Mouse (Mus musculus) right cerebral cortex, adult 2 months (tissue): ENCODE results near the gene Med16.
A peak's percentile ranks its signal among the peaks of the same experiment; 100 is the strongest.
"Not testable (repeated sequence)": the region's sequence is repeated elsewhere in the genome, so short reads cannot be mapped to it uniquely, and the experiment has no call there.

Source experiments
- DNase-seq, 2 experiments: peaks; one replicate each; pipeline ENCODE4 v3.0.0; 2021 to 2022; ENCODE audit warnings: low spot score in 2 of 2

Med16 gene

DNA sequence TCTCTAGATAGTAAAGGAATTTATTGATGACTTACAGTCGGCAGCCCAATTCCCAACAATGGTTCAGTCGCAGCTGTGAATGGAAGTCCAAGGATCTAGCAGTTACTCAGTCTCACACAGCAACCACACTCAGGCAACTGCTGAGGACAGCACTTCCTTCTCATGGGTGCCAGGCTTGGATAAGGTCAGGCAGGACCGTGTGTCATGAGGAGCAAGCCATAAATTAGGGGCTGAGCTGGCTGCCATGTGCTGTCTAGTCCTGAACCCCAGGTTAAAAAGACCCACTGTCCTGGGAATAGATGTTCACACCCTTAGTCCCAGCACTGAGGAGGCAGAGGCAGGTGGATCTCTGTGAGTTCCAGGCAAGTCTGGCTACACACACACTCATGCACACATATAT, 23.8 kb downstream of the Med16 start:
- DNase-seq: not testable (repeated sequence)

- DNase-seq: no peak
These were observed 24.3 kb downstream of the Med16 start for GRCm38 (mm10) chr10:79884446-79884845.

DNA sequence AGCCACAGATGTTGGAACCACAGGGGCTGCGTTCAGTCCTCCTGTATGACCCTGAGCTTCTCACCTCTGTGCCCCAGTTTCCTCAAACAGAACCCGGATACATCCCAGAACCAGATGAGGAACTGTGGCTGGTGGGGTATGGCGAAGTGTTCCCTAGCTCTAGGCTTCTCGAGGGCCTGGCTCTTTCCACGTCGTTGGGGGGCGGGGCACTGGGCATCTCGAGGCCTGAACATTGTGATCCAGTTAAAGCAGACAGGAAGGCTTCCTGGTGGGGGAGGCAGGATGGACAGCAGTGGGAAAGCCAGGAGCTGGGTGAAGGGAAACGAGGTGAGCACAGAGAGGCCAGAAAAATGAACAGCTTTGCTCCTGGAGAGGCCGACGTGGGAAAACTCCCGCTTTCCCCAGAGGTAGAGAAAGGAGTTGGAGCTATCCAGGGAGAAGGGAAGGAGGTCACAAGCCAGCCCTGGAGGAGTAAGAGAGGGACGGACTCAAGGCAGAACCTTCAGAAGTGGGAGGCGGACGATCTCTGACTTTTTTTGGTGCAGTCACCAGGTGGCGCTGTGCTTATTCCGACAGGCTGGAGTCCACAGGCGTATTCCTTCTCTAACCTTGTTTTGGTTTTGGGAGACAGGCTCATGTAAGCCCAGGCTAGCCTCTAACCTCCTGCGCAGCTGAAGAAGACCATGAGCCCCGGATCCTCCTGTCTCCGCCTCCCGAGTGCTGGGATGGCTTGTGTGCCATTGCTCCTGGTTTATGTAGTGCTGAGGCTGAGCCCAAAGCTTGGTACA, 25.2 kb downstream of the Med16 start:
- peak; percentile 83 to 89 for DNase-seq

DNA sequence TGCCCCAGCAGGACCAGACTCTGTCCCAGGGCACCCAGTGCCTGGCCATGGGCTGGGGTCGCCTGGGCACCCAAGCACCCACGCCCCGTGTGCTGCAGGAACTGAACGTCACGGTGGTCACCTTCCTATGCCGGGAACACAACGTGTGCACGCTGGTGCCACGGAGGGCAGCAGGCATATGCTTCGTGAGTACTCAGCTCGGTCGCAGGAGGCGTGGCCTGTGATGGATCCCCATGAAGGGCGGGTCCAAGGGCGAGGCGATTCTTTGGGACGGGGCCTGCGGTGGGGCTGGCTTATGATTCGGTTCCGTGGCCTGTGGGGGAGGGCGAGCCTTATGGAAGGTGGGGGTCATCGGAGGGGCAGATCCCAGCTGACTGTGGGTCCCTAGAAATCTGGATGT, 26.7 kb downstream of the Med16 start:
- DNase-seq: no peak

DNA sequence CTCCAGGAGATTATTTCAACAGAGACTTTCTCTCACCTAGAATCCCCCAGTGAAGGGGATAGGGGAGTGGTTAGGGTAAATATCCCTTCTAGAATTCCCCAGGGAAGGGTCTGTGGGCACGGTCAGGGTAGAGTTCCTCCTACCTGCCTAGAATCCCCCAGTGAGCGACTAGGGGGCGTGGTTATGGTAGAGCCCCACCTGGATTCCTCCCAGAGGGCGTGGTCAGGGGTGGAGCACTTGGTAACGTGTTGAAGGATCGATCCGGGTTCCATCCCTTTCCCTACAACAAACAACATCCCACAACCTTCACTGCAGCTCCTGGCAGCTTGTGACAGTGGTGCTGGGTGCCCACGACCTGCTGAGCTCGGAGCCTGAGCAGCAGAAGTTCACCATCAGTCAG, 28.0 kb downstream of the Med16 start:
- DNase-seq: no peak

DNA sequence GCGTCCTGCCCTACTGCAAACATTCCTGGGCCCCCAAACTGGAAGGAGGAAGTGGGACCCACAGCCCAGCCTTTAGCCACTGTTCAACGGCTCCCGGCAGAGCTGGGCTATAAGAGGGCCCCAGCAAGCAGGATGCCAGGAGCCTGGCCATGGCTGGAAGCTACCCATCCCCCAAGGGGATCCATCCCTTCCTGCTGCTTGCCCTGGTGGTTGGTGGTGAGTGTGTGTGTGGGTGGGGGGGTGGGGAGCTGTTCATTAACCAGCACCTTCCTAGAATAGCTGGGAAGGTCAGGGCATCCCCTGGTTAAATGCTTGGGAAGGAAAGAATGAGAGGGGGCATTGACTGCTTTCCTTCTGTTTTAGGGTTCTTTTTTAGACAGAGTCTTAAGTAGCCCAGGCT, 29.2 kb downstream of the Med16 start:
- no peak for DNase-seq

DNA sequence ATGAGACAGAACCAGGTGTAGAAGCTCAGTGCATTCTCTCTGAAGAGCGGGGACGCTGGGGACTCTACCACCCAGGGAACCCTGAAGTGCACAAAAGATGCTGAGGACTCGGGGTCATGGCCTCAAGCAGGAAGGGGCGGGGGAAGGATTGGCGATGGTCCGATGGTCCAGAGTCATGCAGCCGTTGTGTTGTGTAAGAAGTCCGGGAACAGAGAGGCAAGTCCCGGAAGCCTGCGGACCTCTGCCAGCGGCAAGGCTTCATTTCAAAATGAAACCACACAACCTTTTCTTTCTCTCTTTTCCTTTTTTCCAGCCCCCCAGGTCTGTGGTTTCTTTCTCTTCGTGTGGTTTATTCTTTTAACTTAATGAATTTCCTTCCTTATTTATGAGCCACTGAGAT, 31.0 kb downstream of the Med16 start:
- DNase-seq: no peak

GRCm38 (mm10) chr10:79877174-79877573, 31.5 kb downstream of the Med16 start:
- no peak for DNase-seq

DNA sequence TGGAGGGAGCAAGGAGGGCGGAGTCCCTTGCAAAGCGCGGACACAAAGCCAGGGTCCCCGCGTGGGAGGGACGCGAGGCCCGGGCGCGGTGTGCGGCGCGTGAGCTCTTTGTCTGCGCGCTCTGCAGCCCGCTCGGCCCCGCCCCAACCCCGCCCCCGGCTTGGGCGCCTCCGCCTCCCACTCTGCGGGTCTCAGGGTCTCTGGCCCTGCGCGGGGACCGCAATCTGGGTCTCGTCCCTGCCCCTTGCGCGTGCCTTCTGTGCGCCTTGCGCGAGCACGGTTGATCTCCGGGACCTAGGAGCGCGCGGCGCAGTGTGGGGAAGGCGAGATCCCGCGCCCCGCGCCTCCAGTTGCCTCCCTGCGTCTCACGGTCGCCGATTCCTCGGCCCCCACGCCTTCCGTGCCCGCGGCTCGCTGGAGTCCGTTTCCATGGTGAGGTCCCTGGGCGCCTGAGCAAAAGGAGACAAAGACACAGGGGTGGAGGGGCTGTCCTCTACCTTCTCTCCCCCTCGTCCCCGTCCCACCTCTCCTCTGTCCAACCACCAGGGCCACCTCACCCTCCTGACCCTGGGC, 34.3 kb downstream of the Med16 start, which contains the start of the genes Prtn3 and Plppr3:
Gene Prtn3, plus strand, starts transcription at position 187 of the 573 bp plus-strand sequence.
Gene Plppr3, minus strand, starts transcription at position 345 of the 573 bp plus-strand sequence.
- DNase-seq: no peak

- DNase-seq: no peak
These were observed 34.9 kb downstream of the Med16 start for GRCm38 (mm10) chr10:79873715-79874289.

DNA sequence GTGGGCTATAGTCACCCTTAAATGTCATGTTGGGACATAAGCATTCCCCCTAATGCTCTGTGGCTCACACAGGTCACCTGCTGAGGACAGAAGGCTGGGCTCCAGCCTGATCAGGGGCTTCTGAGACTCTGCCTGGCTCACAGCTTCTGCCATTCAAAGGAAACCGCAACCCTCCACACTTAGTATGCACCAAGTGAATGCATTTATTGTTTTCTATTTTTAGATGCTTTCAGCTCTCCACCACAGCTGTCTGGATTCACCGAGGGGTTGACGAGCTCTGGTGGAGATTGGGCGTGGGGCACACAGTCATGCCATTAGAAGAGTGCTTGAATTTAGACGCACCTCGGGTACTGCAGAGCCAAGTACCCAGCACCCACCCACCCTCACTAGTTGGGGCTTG, 35.4 kb downstream of the Med16 start:
- no peak for DNase-seq

DNA sequence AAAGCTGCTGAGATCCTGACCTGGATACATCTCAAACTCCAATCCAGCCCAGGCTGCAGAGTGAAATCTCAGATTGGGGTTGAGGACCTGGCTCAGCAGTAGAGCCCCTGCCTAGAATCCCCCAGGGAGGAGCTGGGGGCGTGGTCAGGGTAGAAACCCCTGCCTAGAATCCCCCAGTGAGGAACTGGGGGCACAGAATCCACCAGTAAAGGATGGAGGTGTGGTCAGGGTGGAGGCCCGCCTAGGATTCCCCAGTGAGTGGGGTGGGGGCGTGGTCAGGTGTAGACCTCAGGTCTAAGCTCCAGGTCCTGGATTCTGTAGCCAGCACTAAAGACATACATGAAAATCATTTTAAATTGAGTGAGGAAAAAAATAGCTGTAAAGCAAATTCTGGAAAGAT, 35.9 kb downstream of the Med16 start:
- DNase-seq: no peak

DNA sequence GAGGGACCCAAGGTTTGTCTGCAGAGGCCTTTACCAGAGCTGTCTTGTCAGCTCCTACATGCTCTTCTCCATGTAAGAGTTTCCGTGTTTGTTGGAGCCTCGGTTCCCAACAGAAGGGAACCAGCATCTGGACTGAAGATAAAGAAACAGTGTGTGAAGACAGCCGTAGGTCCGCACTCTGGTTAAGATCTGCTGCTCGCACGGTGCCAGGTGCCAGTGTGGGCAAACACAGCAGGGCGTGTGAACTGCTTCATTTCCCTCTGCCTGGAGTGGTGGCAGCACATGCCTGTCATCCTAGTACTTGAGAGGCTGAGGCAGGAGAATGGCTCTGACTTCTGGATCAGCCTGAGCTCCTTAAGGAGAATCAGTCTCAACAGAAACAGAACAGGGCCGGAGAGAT, 36.9 kb downstream of the Med16 start:
- DNase-seq: peak in 1 of 2 experiments; percentile 12

GRCm38 (mm10) chr10:79866601-79867000, 42.1 kb downstream of the Med16 start:
- no peak for DNase-seq

DNA sequence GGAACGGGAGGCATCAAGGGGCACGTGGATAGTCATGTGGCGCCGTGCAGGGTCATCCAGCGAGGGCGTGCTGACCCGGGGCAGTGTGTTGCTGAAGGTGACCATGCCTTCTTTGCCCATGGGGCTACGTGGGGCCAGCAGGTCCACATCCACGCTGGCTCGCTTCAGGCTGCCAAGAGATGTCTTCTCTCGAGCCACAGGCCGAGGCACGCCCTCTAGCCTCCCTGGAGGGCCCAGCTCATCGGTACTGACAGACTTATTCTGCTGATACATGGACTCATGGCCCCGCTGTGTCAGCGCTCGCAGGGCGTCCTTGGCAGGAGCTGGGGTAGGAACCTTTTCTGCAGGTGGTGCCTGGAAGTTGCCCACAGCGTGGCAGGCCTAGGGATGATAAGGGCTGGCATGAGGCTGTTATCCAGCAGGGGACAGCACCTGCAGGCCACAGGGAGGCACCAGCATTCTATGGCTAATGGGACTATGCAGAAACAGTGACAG, 42.9 kb downstream of the Med16 start:
- DNase-seq: no peak

DNA sequence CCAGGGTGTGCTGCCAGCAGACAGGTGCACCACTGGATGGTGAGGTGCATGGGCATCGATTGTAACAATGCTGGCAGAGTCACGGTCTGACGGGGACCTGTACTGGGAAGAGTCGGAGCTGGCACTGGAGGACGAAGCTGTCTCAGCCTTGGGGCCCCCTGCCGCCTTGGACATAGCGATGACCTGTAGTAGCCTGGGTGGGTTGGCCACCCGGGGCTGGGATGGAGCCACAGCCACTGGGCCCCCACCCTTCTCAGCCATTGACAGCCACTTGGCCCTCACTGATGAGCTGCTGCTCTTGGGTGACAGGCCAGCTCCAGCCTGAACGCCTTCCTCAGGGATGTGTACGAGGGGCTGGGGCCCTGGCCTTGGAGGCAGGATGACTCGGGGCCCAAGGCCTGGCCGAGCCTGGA, 43.5 kb downstream of the Med16 start:
- no peak for DNase-seq

DNA sequence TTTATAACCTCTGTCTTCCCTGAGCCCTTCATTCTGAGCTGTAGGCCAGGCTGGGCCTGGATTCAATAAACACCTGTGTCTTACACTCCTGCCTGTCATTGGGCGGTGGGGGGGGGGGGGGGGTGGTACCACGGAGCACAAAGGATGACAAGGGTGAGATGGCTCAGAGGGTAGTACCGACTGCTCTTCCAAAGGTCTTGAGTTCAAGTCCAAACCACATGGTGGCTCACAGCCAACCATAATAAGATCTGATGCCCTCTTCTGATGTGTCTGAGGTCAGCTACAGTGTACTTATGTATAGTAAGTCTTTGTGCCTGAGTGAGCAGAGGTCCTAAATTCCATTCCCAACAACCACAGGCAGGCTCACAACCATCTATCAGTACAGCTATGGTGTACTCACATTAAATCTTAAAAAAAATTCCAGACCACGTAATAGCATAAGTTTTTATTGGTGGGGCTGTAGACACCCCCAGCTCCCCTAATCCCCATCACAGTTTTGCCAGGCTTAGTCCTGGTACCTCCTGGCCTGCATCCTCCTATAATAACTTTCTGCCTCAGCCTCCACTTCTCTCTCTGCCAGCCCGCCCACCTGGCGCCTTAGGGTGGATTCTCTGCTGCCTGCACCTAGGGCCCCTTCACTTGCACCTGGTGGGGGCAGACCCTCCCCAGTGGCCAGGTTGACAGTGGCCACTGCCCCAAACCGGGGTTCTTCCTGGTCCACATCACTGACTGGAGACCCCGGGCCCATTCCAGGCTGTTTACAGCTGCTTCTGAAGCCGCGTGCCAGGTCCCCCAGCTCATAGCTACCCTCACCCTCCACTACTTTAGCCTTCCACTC, 44.2 kb downstream of the Med16 start:
- DNase-seq: peak in 1 of 2 experiments; percentile 32

DNA sequence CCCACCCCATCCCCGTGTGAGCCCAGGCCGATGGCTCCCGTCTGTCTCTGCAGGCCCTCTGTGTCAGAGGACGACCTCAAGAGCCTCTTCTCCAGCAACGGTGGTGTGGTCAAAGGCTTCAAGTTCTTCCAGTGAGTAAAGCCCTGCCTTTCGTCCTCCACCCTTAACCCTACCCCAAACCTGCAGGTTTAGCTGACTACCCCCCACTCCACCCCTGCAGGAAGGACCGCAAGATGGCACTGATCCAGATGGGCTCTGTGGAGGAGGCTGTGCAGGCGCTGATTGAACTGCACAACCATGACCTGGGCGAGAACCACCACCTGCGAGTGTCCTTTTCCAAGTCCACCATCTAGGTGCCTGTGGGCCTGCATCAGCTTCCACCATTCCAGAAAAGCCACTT, 45.8 kb downstream of the Med16 start:
- no peak for DNase-seq

GRCm38 (mm10) chr10:79862049-79862788, 46.5 kb downstream of the Med16 start:
- DNase-seq: no peak

GRCm38 (mm10) chr10:79861230-79862048, 47.3 kb downstream of the Med16 start:
- DNase-seq: no peak
